In the genomic region with DNA sequence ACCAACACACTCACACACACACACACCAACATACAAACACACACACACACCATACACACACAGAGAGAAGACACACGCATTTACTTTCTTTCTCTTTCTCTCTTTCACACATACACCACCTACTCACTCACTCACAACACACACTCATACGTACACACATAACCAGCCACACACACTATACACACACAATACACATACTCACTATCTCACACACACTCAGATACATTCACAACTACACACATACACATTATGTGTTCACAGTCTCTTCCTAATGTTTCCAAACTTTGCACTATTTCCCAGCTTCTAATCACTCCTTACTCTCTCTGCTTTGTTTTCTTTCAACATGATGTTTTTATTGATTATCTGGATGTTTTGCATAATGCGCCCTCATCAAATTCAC, we compare ENCODE assay signal across 18 mouse cellular contexts.
DNase-seq lines count a peak whose midpoint lies in the region; ATAC-seq lines count a peak whose summit lies in the region.
"Had no signal": no experiment of that assay in that cellular context is flagged by ENCODE, and none has a peak within 500 bp of the region (broad histone marks: within the 10 kb centered on the region; RNA-seq: fewer than 3 reads in every experiment).

No protein-coding gene starts in this region.

- H3K4me2 ChIP-seq in forebrain, embryonic 12.5 days: no peak overlapping the region
- H3K4me2 ChIP-seq in forebrain, embryonic 15.5 days (replicated peaks): no peak overlapping the region
- no peak overlapping the region for H3K4me2 ChIP-seq in hindbrain, embryonic 11.5 days (replicated peaks; ENCODE audit: low read depth, low read length)
- H3K4me2 ChIP-seq in hindbrain, embryonic 16.5 days (ENCODE audit: low read length): no peak overlapping the region
- H3K4me2 ChIP-seq in midbrain, embryonic 11.5 days: no peak overlapping the region
- H3K4me2 ChIP-seq in midbrain, embryonic 14.5 days (ENCODE audit: low read length): no peak overlapping the region
- no peak overlapping the region for H3K4me2 ChIP-seq in neural tube, embryonic 11.5 days (ENCODE audit: low read depth)
- no peak overlapping the region for H3K4me2 ChIP-seq in neural tube, embryonic 15.5 days
- H3K4me2 ChIP-seq: heart, embryonic 15.5 days had no signal

- WGBS in forebrain, embryonic 12.5 days: 84% methylated on average over 3 of the region's 3 CpGs
- WGBS in forebrain, embryonic 15.5 days: 79% methylated on average over 3 of the region's 3 CpGs
- 73% methylated on average over 3 of the region's 3 CpGs for WGBS in hindbrain, embryonic 11.5 days
- 82% methylated on average over 3 of the region's 3 CpGs for WGBS in hindbrain, embryonic 16.5 days
- 86% methylated on average over 3 of the region's 3 CpGs for WGBS in midbrain, embryonic 11.5 days
- 86% methylated on average over 3 of the region's 3 CpGs for WGBS in midbrain, embryonic 14.5 days
- 91% methylated on average over 3 of the region's 3 CpGs for whole genome bisulfite sequencing in neural tube, embryonic 11.5 days
- WGBS in neural tube, embryonic 15.5 days: 82% methylated on average over 3 of the region's 3 CpGs

- ATAC-seq in forebrain, embryonic 12.5 days (ENCODE audit: low FRiP score): peak; percentile 52
- no peak for ATAC-seq in forebrain, embryonic 15.5 days (replicated peaks)
- 0 out of 2 replicates have a peak, but pooled peaks have one; percentile 10 for ATAC-seq in hindbrain, embryonic 11.5 days (ENCODE audit: low FRiP score)
- no peak for ATAC-seq in hindbrain, embryonic 16.5 days
- ATAC-seq in midbrain, embryonic 11.5 days (ENCODE audit: low FRiP score): peak; percentile 31; the same call in 1 of the 2 replicates
- ATAC-seq in midbrain, embryonic 14.5 days (ENCODE audit: low FRiP score, low TSS enrichment): no peak
- 0 out of 2 replicates have a peak, but pooled peaks have one; percentile 8 for ATAC-seq in neural tube, embryonic 11.5 days (ENCODE audit: insufficient read depth, low FRiP score, low TSS enrichment)
- ATAC-seq in neural tube, embryonic 15.5 days (ENCODE audit: low FRiP score): no peak
- ATAC-seq: CD4-positive, CD25-positive, alpha-beta regulatory T cell, adult 4 months had no signal

- H3K27ac ChIP-seq in forebrain, embryonic 12.5 days: no peak overlapping the region
- no peak overlapping the region for H3K27ac ChIP-seq in forebrain, embryonic 15.5 days (replicated peaks)
- no peak overlapping the region for H3K27ac ChIP-seq in hindbrain, embryonic 11.5 days (ENCODE audit: low read depth, low read length)
- no peak overlapping the region for H3K27ac ChIP-seq in hindbrain, embryonic 16.5 days (ENCODE audit: low read depth, low read length)
- H3K27ac ChIP-seq in midbrain, embryonic 11.5 days (ENCODE audit: low read depth, low read length): no peak overlapping the region
- H3K27ac ChIP-seq in midbrain, embryonic 14.5 days (replicated peaks; ENCODE audit: low read depth, low read length): no peak overlapping the region
- H3K27ac ChIP-seq in neural tube, embryonic 11.5 days (ENCODE audit: low read depth, low read length): no peak overlapping the region
- H3K27ac ChIP-seq in neural tube, embryonic 15.5 days (replicated peaks): no peak overlapping the region
- H3K27ac ChIP-seq: heart, embryonic 15.5 days; hindbrain, embryonic 14.5 days had no signal

- H3K4me3 ChIP-seq in forebrain, embryonic 12.5 days (replicated peaks): no peak overlapping the region
- H3K4me3 ChIP-seq in forebrain, embryonic 15.5 days: no peak overlapping the region
- no peak overlapping the region for H3K4me3 ChIP-seq in hindbrain, embryonic 11.5 days (ENCODE audit: low read depth, low read length)
- no peak overlapping the region for H3K4me3 ChIP-seq in hindbrain, embryonic 16.5 days (ENCODE audit: low read length)
- H3K4me3 ChIP-seq in midbrain, embryonic 11.5 days (ENCODE audit: low read depth, low read length): no peak overlapping the region
- no peak overlapping the region for H3K4me3 ChIP-seq in midbrain, embryonic 14.5 days (replicated peaks; ENCODE audit: low read depth, low read length)
- H3K4me3 ChIP-seq in neural tube, embryonic 11.5 days (ENCODE audit: low read depth, low read length): no peak overlapping the region
- H3K4me3 ChIP-seq in neural tube, embryonic 15.5 days (replicated peaks): no peak overlapping the region
- H3K4me3 ChIP-seq: heart, embryonic 12.5 days; heart, embryonic 15.5 days had no signal

- H3K9ac ChIP-seq in forebrain, embryonic 12.5 days: no peak overlapping the region
- H3K9ac ChIP-seq in forebrain, embryonic 15.5 days (replicated peaks): no peak overlapping the region
- H3K9ac ChIP-seq in hindbrain, embryonic 11.5 days (ENCODE audit: low read depth, low read length): no peak overlapping the region
- no peak overlapping the region for H3K9ac ChIP-seq in hindbrain, embryonic 16.5 days (ENCODE audit: low read depth, low read length)
- no peak overlapping the region for H3K9ac ChIP-seq in midbrain, embryonic 11.5 days (ENCODE audit: low read length)
- no peak overlapping the region for H3K9ac ChIP-seq in midbrain, embryonic 14.5 days (replicated peaks; ENCODE audit: low read length)
- H3K9ac ChIP-seq in neural tube, embryonic 11.5 days (ENCODE audit: low read length): no peak overlapping the region
- H3K9ac ChIP-seq in neural tube, embryonic 15.5 days (replicated peaks): no peak overlapping the region
- H3K9ac ChIP-seq: heart, embryonic 12.5 days; heart, embryonic 15.5 days; hindbrain, embryonic 14.5 days had no signal

- H3K4me1 ChIP-seq in forebrain, embryonic 12.5 days: peaks cover 13% of the 10 kb centered on the region; the same call in 1 of the 2 replicates
- 0 out of 2 replicates have a peak, but pooled peaks cover 2% of the 10 kb centered on the region for H3K4me1 ChIP-seq in forebrain, embryonic 15.5 days
- no peaks in the 10 kb centered on the region for H3K4me1 ChIP-seq in hindbrain, embryonic 11.5 days (replicated peaks; ENCODE audit: control insufficient read depth, insufficient read depth, low read length)
- H3K4me1 ChIP-seq in hindbrain, embryonic 16.5 days (ENCODE audit: control insufficient read depth, insufficient read depth, low read depth, low read length): peaks cover 3% of the 10 kb centered on the region; the same call in 1 of the 2 replicates
- H3K4me1 ChIP-seq in midbrain, embryonic 11.5 days (ENCODE audit: control insufficient read depth, insufficient read depth, low read length): peaks cover 3% of the 10 kb centered on the region; the same call in 1 of the 2 replicates
- H3K4me1 ChIP-seq in midbrain, embryonic 14.5 days (ENCODE audit: control insufficient read depth, insufficient read depth, low read length): 0 out of 2 replicates have a peak, but pooled peaks cover 5% of the 10 kb centered on the region
- H3K4me1 ChIP-seq in neural tube, embryonic 11.5 days (ENCODE audit: control insufficient read depth, insufficient read depth, low read length): no peaks in the 10 kb centered on the region
- H3K4me1 ChIP-seq in neural tube, embryonic 15.5 days: no peaks in the 10 kb centered on the region
- H3K4me1 ChIP-seq: heart, embryonic 12.5 days; heart, embryonic 15.5 days had no signal

- H3K36me3 ChIP-seq in forebrain, embryonic 12.5 days (replicated peaks): no peaks in the 10 kb centered on the region
- H3K36me3 ChIP-seq in forebrain, embryonic 15.5 days: no peaks in the 10 kb centered on the region
- no peaks in the 10 kb centered on the region for H3K36me3 ChIP-seq in hindbrain, embryonic 11.5 days (ENCODE audit: control insufficient read depth, insufficient read depth, low read length)
- H3K36me3 ChIP-seq in hindbrain, embryonic 16.5 days (ENCODE audit: control insufficient read depth, insufficient read depth, low read length): no peaks in the 10 kb centered on the region
- H3K36me3 ChIP-seq in midbrain, embryonic 11.5 days (ENCODE audit: control insufficient read depth, insufficient read depth, low read length): no peaks in the 10 kb centered on the region
- no peaks in the 10 kb centered on the region for H3K36me3 ChIP-seq in midbrain, embryonic 14.5 days (ENCODE audit: control insufficient read depth, insufficient read depth, low read length)
- H3K36me3 ChIP-seq in neural tube, embryonic 11.5 days (ENCODE audit: control insufficient read depth, insufficient read depth, low read length): no peaks in the 10 kb centered on the region
- H3K36me3 ChIP-seq in neural tube, embryonic 15.5 days: no peaks in the 10 kb centered on the region
- H3K36me3 ChIP-seq: heart, embryonic 12.5 days; heart, embryonic 15.5 days; hindbrain, embryonic 10.5 days had no signal

- H3K9me3 ChIP-seq in forebrain, embryonic 12.5 days: no peaks in the 10 kb centered on the region
- H3K9me3 ChIP-seq in forebrain, embryonic 15.5 days: no peaks in the 10 kb centered on the region
- no peaks in the 10 kb centered on the region for H3K9me3 ChIP-seq in hindbrain, embryonic 11.5 days (ENCODE audit: control insufficient read depth, low read length)
- no peaks in the 10 kb centered on the region for H3K9me3 ChIP-seq in hindbrain, embryonic 16.5 days (ENCODE audit: control insufficient read depth, low read length)
- no peaks in the 10 kb centered on the region for H3K9me3 ChIP-seq in midbrain, embryonic 11.5 days (ENCODE audit: control insufficient read depth, low read length)
- no peaks in the 10 kb centered on the region for H3K9me3 ChIP-seq in midbrain, embryonic 14.5 days (ENCODE audit: control insufficient read depth, low read length)
- no peaks in the 10 kb centered on the region for H3K9me3 ChIP-seq in neural tube, embryonic 11.5 days (ENCODE audit: control insufficient read depth, low read length)
- H3K9me3 ChIP-seq in neural tube, embryonic 15.5 days (replicated peaks): no peaks in the 10 kb centered on the region
- H3K9me3 ChIP-seq: heart, embryonic 12.5 days; heart, embryonic 15.5 days; hindbrain, embryonic 10.5 days had no signal

- no peak for DNase-seq in hindbrain, embryonic 11.5 days (ENCODE audit: low spot score)
- no peak for DNase-seq in midbrain, embryonic 11.5 days (ENCODE audit: low spot score, missing footprints)
- DNase-seq in midbrain, embryonic 14.5 days: no peak
- DNase-seq in neural tube, embryonic 11.5 days (ENCODE audit: low spot score): no peak
- DNase-seq: cerebellum, adult 11 months; cerebellum, adult 9-11 months; gastrocnemius, postnatal 25 days; heart, adult 18-20 months; heart, postnatal 36 days had no signal

- H3K27me3 ChIP-seq in forebrain, embryonic 12.5 days: no peaks in the 10 kb centered on the region
- no peaks in the 10 kb centered on the region for H3K27me3 ChIP-seq in forebrain, embryonic 15.5 days
- no peaks in the 10 kb centered on the region for H3K27me3 ChIP-seq in hindbrain, embryonic 11.5 days (ENCODE audit: control insufficient read depth, insufficient read depth, low read length)
- H3K27me3 ChIP-seq in hindbrain, embryonic 16.5 days (replicated peaks; ENCODE audit: control insufficient read depth, insufficient read depth, low read length): no peaks in the 10 kb centered on the region
- H3K27me3 ChIP-seq in midbrain, embryonic 11.5 days (ENCODE audit: control insufficient read depth, insufficient read depth, low read length): no peaks in the 10 kb centered on the region
- H3K27me3 ChIP-seq in midbrain, embryonic 14.5 days (ENCODE audit: control insufficient read depth, insufficient read depth, low read length): no peaks in the 10 kb centered on the region
- no peaks in the 10 kb centered on the region for H3K27me3 ChIP-seq in neural tube, embryonic 11.5 days (ENCODE audit: control insufficient read depth, insufficient read depth, low read length)
- no peaks in the 10 kb centered on the region for H3K27me3 ChIP-seq in neural tube, embryonic 15.5 days (replicated peaks)
- H3K27me3 ChIP-seq: heart, embryonic 12.5 days; heart, embryonic 15.5 days had no signal

Comparison
In these comparisons a context has a peak if more than half of its experiments do, and no peak if none do; other contexts are left out.
1. ATAC-seq: peak in forebrain, embryonic 12.5 days (single experiment), hindbrain, embryonic 11.5 days (single experiment), midbrain, embryonic 11.5 days (single experiment) and neural tube, embryonic 11.5 days (single experiment); none in forebrain, embryonic 15.5 days (single experiment), hindbrain, embryonic 16.5 days (single experiment), midbrain, embryonic 14.5 days (single experiment) and neural tube, embryonic 15.5 days (single experiment).